Mouse (Mus musculus) C2C12 (cell line): ENCODE measurements around the gene Prss38.

Source experiments
- CEBPB ChIP-seq: IDR thresholded peaks from one replicate; pipeline ENCODE4 v1.6.1; 2011; ENCODE audit warnings: low read depth, mild to moderate bottlenecking, control low read depth, moderate library complexity
- CTCF ChIP-seq: IDR thresholded peaks from one replicate; pipeline ENCODE4 v1.5.1; 2011; ENCODE audit not compliant: control insufficient read depth, insufficient read depth, insufficient read length
- MAX ChIP-seq: IDR thresholded peaks from one replicate; pipeline ENCODE4 v1.6.1; 2011; ENCODE audit warnings: mild to moderate bottlenecking, control low read depth
- MYOD1 ChIP-seq: IDR thresholded peaks from one replicate; pipeline ENCODE4 v1.6.1; 2011; ENCODE audit warnings: low read depth; ENCODE audit not compliant: control insufficient read depth, insufficient read length

DNA sequence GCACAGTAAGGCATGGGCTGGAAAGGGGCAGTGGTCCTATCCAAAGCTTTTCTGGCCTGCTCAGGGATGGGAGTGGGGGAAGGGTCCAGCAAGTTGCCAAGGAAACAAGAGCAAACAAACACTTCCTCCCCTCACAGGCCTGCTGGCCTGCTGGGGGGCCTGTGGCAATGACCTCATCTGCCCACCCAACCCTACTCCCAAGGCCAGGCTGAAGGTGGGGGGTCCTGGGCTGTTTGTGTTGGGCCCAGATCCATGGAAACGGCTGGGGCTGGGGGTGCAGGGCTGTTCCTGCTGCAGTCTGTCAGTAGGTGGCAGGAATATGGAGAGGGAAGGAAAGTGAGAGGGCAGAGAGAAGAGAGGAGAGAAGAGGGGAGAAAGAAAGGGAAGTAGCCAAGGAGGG lies 39.1 kb downstream of the Prss38 start:
- TF ChIP-seq MAX = no peak
- TF ChIP-seq CTCF = no peak
- no peak for TF ChIP-seq CEBPB
- TF ChIP-seq MYOD1 = no peak
